Mouse (Mus musculus): Measurements from ENCODE around the gene Zdhhc20.

DNA sequence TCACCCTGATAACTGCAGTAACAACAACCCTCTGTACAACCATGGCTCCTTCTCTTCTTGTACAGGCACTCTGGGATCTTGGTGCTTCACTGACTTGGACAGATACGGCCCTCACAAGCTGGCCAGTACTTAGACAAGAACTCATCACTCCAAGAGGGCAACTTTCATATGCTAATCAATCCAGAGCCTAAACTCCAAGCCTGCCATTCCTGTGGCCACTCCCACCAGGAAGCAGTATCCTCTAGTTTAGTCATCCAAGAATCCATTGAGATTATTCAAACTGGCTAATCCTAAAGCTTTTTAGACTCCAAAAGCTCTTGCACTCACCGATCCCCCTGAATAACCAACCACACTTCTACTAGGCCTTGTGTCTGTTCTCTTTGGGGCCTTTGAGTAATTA lies 37.1 kb downstream of the Zdhhc20 start:
- TF ChIP-seq CHD2 (IDR thresholded peaks at IDR 0.05; ENCODE audit: low read length) (no peak), GABPA (IDR thresholded peaks at IDR 0.05; ENCODE audit: low read depth, low read length) (no peak), MAFK (IDR thresholded peaks at IDR 0.05; ENCODE audit: borderline replicate concordance, low read depth, low read length) (no peak), ZC3H11A (IDR thresholded peaks at IDR 0.05; ENCODE audit: low read depth, low read length) (no peak), SIN3A (IDR thresholded peaks at IDR 0.05; ENCODE audit: low read length) (no peak), MEF2A (IDR thresholded peaks at IDR 0.05; ENCODE audit: extremely low read depth, insufficient replicate concordance, low read depth, low read length, poor library complexity, severe bottlenecking) (no peak), CTCF (IDR thresholded peaks at IDR 0.05 in 2 of 3, conservative IDR thresholded peaks at IDR 0.05 in 1 of 3; ENCODE audit: control insufficient read depth in 1 of 3, insufficient read depth in 1 of 3, low read depth in 2 of 3, low read length in 3 of 3, poor library complexity in 1 of 3, severe bottlenecking in 1 of 3) (no peak), RAD21 (IDR thresholded peaks at IDR 0.05; ENCODE audit: low read depth, low read length) (no peak), POLR2A (IDR thresholded peaks at IDR 0.05; ENCODE audit: control insufficient read depth in 1 of 2, insufficient read depth in 1 of 2, low read depth in 1 of 2, low read length in 2 of 2, poor library complexity in 1 of 2) (no peak), USF1 (IDR thresholded peaks at IDR 0.05; ENCODE audit: low read depth, low read length) (no peak), ZNF384 (IDR thresholded peaks at IDR 0.05; ENCODE audit: low read depth, low read length) (no peak), ETS1 (IDR thresholded peaks at IDR 0.05; ENCODE audit: low read depth, low read length) (no peak)

All from MEL (cell line).